Mouse (Mus musculus): Measurements from ENCODE around the gene Pdf. TPM values are rescaled to one million over a fixed set of nuclear protein-coding genes. Genes with fewer than 3 reads are reported as not detected.

Gene Pdf
- total RNA-seq (2017): 45.9 and 83.2 TPM in 2 replicates

DNA sequence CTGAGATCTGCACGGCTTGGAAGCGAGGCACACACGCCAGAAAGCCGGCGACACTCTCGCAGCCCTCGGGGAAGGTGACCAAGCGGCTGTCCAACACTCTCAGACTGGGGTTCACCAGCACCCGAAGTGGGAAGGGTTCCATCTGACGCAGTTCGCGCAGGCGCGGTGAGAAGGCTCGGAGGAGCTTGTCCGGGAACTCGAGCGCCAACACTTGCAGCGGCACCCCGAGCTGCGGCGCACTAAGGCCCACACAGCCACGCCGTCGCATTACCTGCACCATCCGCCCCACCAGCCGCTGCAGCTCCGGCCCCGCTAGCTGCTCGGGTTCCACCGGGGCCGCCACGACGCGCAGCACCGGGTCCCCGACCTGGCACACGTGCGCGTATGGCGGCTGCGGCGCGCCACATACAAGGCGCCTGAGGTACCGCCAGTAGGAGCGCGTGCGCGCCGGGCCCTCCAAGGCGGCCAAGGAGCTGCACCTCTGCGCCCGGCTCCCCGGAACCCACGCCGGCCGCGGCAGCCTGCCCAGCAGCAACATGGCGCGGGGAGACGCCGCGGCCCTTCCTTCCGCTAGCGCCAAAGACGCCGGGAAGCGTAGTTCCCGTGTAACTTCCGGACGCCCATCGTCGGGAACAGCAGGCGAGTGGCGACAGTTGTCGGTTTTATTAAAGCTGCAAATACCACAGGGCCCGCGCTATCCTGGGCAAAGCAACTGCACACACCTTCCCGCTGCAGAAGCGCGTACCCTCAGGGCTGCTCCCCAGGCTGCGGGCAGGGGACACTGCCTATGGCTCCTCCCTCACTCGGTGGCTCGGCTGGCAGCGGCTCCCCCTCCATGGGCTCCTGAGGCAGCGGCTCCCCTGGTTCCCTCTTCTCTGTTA lies at the start of gene Pdf:
TSS of gene Pdf (minus strand) at position 554 of the 881 bp plus-strand sequence.
- ATAC-seq (replicated peaks; ENCODE audit: low read depth, poor library complexity, severe bottlenecking): peak; percentile 85

DNA sequence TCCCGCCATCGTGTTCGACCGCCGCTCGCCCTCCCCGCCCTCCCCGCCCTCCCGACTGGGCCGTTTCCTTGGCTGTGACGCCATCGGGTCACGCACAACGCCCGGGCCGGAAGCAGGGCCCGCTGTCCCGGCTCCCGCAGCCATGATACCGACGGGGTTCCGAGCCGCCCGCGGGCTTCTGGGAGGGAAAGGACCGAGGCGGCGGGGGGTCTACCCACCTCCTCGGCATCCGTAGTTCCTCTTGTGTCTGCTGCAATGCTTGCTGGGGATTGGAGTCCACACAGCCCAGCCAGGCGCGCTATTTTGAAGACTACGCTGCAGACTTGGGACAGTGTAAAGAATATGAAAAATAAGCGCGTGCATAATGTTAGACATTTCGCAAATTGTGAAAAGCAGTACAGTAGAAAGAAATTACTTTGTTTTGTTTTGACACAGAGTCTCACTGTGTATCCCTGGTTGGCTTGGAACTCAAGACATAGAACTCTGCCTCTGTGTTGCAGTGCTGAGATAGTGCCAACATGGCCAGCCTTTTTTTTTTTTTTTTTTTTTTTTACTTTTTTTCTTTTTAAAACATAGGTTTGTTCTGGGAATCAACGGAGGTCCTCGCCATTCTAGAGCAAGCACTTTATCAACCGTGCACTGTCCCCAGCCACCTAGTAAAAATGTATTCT lies 48.1 kb upstream of the Pdf start, which contains the start of gene Terf2:
TSS of gene Terf2 (minus strand) at position 182 of the 671 bp plus-strand sequence.
- ATAC-seq (replicated peaks; ENCODE audit: low read depth, poor library complexity, severe bottlenecking): peak; percentile 96

- peak; percentile 17; the same call in 1 of the 2 replicates for ATAC-seq (replicated peaks; ENCODE audit: low read depth, poor library complexity, severe bottlenecking)
Observed at GRCm38 (mm10) chr8:107095717-107096365, 47.4 kb upstream of the Pdf start.

DNA sequence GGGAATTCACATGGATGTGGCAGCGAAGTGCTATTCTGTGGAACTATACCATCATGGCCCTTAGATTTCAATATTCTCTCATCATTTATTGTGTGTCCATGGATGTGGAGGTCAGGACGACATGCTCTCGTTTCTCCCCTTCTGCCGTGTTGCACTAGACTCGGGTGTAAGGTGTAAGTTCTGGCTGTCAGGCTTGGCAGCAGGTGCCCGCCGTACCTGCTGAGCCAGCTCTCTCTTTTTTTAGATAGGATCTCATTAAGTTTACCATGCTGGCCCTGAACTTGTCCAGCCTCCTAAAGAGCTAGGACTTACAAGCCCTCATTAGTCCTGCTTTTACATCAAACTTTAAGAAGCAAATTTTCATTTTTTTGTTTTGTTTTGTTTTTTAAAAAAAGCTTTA lies 42.1 kb upstream of the Pdf start:
- ATAC-seq (replicated peaks; ENCODE audit: low read depth, poor library complexity, severe bottlenecking): no peak

- ATAC-seq (replicated peaks; ENCODE audit: low read depth, poor library complexity, severe bottlenecking): no peak
Observed at GRCm38 (mm10) chr8:107088526-107089063, 40.2 kb upstream of the Pdf start.

DNA sequence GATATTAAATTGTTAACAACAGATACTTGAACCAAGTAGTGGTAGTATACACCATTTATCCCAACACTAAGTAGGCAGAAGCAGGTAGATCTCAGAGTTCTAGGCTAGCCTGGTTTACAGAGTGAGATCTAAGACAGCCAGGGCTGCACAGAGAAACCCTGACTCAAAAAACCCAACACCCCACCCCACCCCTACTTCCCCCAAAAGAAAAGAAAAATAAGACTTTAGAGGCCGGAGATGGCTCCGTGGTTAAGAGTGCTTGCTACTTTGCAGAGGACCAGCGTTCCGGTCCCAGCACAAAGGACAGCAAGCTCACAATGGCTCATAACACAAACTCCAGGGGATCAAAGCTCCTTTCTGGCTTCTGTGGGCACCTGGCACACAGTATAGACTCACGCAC lies 37.6 kb upstream of the Pdf start:
- no peak for ATAC-seq (replicated peaks; ENCODE audit: low read depth, poor library complexity, severe bottlenecking)

- ATAC-seq (replicated peaks; ENCODE audit: low read depth, poor library complexity, severe bottlenecking): no peak
Observed at GRCm38 (mm10) chr8:107085358-107085757, 36.9 kb upstream of the Pdf start.

GRCm38 (mm10) chr8:107076239-107076888 lies 27.9 kb upstream of the Pdf start:
- ATAC-seq (replicated peaks; ENCODE audit: low read depth, poor library complexity, severe bottlenecking): no peak

DNA sequence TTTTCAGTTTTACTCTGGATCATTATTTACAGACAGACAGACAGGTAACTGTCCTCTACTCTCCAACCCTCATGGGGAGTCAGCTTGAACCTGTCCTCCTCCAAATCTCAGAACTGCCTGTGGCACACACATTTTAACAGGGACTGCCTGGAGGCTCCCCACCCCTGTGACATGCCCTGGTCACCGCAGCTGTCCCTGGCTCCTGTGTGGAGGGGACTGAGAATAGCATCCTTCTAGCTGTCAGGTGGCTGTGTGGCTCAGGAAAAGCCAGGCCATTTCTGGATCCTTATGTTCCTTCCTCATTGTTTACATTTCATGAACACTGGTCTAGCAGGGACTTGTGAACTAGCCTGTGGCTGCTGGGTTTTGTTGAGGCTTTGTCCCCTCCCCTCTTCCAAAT lies 25.7 kb upstream of the Pdf start:
- ATAC-seq (replicated peaks; ENCODE audit: low read depth, poor library complexity, severe bottlenecking): no peak

DNA sequence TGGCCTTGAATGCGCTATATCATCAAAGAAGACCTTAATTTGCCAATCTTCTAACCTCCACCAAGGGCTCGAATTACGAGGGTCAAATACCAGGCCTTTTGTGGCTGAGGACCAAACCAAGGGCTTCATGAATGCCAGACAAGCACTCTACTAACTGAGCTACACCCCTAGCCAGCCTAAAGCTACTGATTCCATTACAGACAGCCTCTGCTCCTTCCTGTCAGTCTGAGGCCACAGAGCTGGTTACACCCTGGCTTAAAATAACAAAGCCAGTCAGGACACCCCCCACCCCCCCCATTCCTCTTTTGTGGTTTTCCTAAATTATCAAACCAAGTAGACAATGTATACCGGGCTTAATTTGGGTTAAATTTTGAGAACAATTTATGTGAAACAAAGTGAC lies 25.3 kb upstream of the Pdf start:
- peak; percentile 60 for ATAC-seq (replicated peaks; ENCODE audit: low read depth, poor library complexity, severe bottlenecking)

GRCm38 (mm10) chr8:107065511-107066496 lies 17.4 kb upstream of the Pdf start, which contains the start of gene Tmed6:
Gene Tmed6 (minus strand): TSS chr8:107065644.
- peak; percentile 82 for ATAC-seq (replicated peaks; ENCODE audit: low read depth, poor library complexity, severe bottlenecking)

- ATAC-seq (replicated peaks; ENCODE audit: low read depth, poor library complexity, severe bottlenecking): no peak
Observed at GRCm38 (mm10) chr8:107062613-107063012, 14.2 kb upstream of the Pdf start.

DNA sequence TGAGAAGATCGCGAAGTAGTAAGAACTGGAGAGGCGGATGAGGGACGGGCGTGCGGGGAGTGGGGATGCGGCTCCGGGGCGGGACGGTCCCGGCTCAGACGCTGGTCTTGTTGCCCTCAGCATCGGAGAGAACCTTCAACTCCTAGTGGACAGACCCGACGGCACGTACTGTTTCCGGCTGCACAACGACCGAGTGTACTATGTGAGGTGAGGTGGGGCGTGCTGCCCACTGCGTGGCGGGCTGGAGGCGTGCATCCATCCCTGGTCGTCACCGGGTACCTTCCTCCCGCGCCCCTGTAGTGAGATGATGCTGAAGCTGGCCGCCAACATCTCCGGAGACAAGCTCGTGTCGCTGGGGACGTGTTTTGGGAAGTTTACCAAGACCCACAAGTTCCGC lies 8.6 kb upstream of the Pdf start:
- ATAC-seq (replicated peaks; ENCODE audit: low read depth, poor library complexity, severe bottlenecking): peak; percentile 61

GRCm38 (mm10) chr8:107056076-107056972 lies 7.9 kb upstream of the Pdf start, which contains the start of the genes Cog8 and Nip7:
Gene Cog8 (minus strand): TSS chr8:107056689.
Gene Nip7 (plus strand): TSS chr8:107056877.
- peak; percentile 93 for ATAC-seq (replicated peaks; ENCODE audit: low read depth, poor library complexity, severe bottlenecking)

- ATAC-seq (replicated peaks; ENCODE audit: low read depth, poor library complexity, severe bottlenecking): no peak
Observed at GRCm38 (mm10) chr8:107052046-107052445, 3.6 kb upstream of the Pdf start.

DNA sequence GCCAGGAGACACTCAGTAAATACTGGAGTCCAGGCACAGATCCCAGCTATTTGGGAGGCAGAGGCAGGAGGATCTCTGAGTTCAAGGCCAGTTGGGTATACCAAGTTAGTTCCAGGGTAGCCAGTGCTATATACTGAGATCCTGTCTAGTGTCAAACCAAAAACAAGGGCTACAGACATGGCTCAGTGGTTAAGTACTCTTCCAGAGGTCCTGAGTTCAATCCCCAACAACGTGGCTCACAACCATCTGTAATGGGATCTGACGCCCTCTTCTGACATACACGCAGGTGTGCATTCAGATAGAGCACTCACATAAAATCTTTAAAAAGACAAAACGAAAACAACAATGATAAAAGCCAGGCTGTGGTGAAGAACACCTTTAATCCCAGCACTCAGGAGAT lies 1.1 kb upstream of the Pdf start:
- no peak for ATAC-seq (replicated peaks; ENCODE audit: low read depth, poor library complexity, severe bottlenecking)

GRCm38 (mm10) chr8:107046976-107047375 lies 1.4 kb downstream of the Pdf start:
- ATAC-seq (replicated peaks; ENCODE audit: low read depth, poor library complexity, severe bottlenecking): no peak

- ATAC-seq (replicated peaks; ENCODE audit: low read depth, poor library complexity, severe bottlenecking): no peak
Observed at GRCm38 (mm10) chr8:107045478-107045877, 2.9 kb downstream of the Pdf start.

Measured in common myeloid progenitor, adult 5-6 weeks (primary cell).